Mouse (Mus musculus) splenic B cell, adult 2 months (primary cell): ENCODE data around the gene Pafah2.
"Not testable (repeated sequence)": the region's sequence is repeated elsewhere in the genome, so short reads cannot be mapped to it uniquely, and the experiment has no call there.

Experiments
- DNase-seq: peaks from one replicate; pipeline ENCODE4 v3.0.0-alpha.2; 2011; ENCODE audit warnings: low read depth, low spot score
- H3K27me3 ChIP-seq: 2 replicates; pipeline ENCODE4 v1.6.1; 2012; ENCODE audit warnings: mild to moderate bottlenecking, low read length, moderate library complexity, mixed read lengths; ENCODE audit not compliant: control insufficient read depth, poor library complexity, insufficient read depth, severe bottlenecking
- H3K36me3 ChIP-seq: 2 replicates; pipeline ENCODE4 v1.6.1; 2012; ENCODE audit warnings: mild to moderate bottlenecking, low read length, moderate library complexity, mixed read lengths; ENCODE audit not compliant: control insufficient read depth, poor library complexity, insufficient read depth, severe bottlenecking

Gene Pafah2

DNA sequence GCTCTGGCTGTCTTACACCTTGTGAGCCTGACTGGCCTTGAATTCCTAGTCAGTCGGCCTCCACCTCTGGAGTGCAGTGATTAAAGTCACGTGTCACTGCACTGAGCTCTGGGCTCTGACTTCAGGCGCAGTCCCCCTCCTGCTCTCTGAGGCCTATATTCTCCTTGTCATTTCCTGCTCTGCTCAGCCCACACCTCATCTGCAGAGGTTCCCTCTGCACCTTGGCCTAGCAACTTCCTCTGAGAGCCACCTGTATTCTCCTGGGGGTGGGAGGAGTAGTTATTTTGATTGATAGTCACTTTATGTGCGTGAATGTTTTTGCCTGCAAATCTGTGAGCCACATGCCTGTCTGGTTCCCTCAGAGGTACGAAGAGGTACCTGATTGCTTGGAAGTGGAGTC, 34.9 kb upstream of the Pafah2 start:
- peak; percentile 89 for DNase-seq
- H3K27me3 ChIP-seq = no peaks in the 10 kb centered on the region
- H3K36me3 ChIP-seq = no peaks in the 10 kb centered on the region

DNA sequence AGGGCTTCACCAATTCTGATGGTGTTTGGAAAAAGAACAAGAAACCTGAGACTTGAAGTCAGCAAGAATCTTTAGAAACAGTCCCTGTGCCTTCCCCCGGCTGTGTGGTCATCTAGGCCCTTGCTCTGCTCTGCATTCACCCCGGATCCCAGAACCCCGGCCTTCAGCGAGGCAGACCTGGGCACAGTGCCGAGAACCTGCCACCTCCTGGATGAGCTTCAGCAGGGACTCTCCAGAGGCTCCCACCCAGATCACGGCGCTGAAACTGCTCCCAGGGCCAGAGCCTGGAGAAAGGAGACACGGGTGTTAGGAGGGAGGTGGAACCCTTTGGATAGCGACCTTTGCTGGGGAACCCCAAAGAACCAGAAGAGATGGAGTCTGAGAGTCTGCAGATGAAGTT, 34.0 kb upstream of the Pafah2 start:
- no peak for DNase-seq

DNA sequence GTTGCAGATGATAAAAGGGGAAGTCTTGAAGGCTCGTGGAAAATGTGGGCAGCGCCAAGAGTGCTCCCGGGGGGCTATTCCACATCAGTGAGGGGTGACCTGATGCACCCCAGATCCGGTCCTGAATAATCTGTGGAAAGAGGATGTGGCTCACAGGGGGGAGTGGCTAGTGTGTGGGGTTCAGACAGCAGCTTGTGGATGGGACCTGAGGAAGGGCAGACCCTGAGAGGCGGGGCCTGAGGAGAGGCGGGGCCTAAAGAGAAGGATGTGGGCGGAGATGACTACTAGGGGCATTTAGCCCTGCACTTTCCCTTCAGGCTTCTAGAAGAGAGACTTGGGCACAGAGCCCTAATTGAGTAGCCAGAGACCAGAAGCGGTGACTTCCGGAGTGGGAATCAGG, 33.5 kb upstream of the Pafah2 start:
- H3K27me3 ChIP-seq = no peaks in the 10 kb centered on the region
- no peaks in the 10 kb centered on the region for H3K36me3 ChIP-seq
- DNase-seq = peak; percentile 94

More for the DNA sequence above, 34.0 kb upstream of the Pafah2 start:
- H3K27me3 ChIP-seq = no peaks in the 10 kb centered on the region
- H3K36me3 ChIP-seq = no peaks in the 10 kb centered on the region

DNA sequence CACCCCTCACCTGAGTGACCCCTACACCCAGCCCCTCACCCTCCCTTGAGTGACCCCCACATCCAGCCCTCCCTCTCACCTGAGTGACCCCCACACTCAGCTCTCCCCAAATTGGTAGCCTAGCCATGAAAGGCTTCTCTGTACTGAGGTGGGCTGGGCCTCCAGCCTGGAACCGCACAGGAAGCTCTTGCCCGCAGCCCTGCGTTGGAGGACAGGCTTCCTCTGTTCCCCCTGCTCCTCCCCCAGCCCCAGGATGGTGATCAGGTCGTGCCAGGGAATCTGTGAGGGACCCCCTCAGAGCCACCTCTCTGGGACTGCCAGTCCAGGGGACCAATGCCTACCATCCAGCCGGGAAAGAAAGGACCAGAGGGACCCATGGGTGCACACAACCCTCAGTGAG, 30.8 kb upstream of the Pafah2 start:
- H3K27me3 ChIP-seq = no peaks in the 10 kb centered on the region
- no peak for DNase-seq
- no peaks in the 10 kb centered on the region for H3K36me3 ChIP-seq

DNA sequence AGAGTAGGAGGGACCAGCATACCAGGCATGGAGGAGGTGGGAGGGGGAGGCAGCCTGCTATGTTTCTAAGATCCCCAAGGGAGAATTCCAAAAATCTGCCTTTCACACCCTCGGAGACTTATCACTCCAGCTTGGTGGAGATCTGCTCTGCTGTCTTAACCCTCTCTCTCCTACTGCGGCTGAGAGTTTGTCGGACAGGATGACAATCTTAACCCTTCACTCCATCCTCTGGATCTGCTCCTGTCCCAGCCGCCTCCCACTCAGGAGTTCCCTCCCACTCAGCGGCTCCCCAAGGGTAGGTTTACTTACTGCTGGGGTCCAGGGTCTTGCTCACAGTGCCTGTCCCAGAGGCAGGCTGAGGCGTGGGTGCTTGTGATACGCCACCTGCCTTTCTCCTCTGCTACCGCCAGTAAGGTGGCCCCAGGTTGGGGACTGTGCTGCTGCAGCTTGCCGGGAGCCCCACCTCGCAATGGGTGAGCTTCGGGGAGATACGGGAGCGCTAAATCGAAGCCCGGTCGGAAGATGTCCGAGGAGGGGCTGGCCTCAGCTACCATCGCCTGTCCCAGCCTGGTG, 25.4 kb upstream of the Pafah2 start:
- peak; percentile 36 for DNase-seq
- no peaks in the 10 kb centered on the region for H3K27me3 ChIP-seq
- no peaks in the 10 kb centered on the region for H3K36me3 ChIP-seq

DNA sequence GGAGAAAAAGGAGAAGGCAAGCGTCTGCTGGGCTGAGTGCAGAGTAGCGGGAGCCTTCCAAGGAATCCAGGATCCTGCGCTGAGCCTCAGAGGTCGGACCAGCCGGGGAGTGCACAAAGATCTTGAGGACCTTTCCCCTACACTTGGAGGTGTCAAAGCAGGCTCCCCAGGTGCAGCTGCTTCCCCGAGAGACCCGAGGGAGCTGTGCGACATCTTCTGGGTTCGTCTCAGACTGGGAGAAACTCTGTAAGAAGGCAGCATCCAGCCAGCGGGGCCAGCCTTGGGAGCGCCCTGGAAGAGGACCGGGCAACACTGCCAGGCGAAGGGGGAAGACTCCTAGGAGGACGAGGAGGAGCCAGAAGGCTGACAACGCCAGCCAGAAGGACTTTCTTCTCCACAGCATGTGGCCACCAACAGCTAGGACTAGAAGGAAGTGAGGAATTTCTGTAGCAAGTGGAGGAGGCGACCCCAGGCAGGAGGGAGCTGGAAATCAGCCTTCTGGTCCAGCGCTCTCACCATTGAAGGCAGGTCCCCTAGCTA, 24.7 kb upstream of the Pafah2 start:
- H3K27me3 ChIP-seq = no peaks in the 10 kb centered on the region
- no peak for DNase-seq
- no peaks in the 10 kb centered on the region for H3K36me3 ChIP-seq

DNA sequence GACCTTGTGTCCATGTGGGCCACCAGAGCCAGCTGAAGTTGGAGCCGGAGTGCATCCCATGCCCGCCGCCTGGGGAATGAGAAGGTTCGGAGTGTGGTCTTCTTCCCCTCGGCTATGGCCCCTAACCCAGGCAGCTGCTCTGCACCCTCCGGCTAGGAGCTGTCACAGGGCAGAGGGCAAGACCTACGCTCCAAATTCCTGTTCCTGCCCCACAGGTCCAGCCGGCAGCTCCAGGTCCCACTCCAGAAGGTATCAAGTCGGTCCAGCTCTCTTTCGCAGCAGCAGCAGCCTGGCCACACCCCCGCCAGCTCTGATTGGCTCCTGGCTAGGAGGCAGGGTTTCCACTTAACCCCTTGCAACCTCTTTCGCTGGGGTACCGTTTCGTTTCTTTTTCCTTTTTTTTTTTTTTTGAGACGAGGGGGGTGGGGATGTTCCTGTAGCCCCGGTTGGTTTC, 23.8 kb upstream of the Pafah2 start:
- H3K36me3 ChIP-seq = no peaks in the 10 kb centered on the region
- peak; percentile 70 for DNase-seq

DNA sequence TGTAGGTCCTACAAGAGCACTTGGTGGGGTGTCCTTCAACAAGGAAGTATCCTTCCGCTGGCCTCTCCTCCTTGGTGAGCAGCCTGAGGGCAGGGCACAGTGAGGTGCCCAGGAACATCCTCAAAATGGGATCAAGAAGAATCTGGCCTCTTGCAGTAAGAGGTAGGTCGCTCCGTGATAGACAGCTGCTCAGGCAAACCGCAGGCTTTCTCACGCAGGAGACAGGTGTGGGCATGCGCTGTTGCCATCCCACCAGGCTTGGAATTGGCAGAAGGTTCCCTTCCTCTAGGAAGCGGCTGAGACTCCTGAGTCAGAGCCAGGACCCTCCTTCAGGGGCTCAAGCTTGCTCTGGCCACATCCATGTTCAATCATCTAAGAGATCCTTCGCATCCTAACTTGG, 22.8 kb upstream of the Pafah2 start:
- H3K36me3 ChIP-seq = no peaks in the 10 kb centered on the region
- no peaks in the 10 kb centered on the region for H3K27me3 ChIP-seq
- no peak for DNase-seq

More for the DNA sequence above, 23.8 kb upstream of the Pafah2 start:
- H3K27me3 ChIP-seq = no peaks in the 10 kb centered on the region

DNA sequence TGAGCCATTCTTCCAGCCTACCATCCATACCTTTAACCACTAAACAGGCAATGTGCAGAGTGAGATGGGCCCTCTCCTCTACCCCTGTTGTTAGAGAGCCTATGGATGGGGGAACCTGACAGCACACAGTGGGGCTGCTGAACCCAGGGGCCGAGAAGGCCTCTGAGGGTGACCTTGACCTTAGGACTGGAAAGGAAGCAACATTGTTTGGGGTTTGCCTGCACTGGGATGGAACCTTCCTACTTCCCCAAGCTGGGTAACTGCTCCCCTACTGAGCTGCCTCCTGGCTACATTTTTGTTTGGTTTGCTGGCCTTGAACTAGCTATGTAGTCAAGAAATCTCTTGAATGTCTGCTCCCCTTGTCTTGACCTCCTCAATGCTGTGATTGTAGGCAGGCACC, 21.8 kb upstream of the Pafah2 start:
- no peaks in the 10 kb centered on the region for H3K27me3 ChIP-seq
- no peaks in the 10 kb centered on the region for H3K36me3 ChIP-seq

DNA sequence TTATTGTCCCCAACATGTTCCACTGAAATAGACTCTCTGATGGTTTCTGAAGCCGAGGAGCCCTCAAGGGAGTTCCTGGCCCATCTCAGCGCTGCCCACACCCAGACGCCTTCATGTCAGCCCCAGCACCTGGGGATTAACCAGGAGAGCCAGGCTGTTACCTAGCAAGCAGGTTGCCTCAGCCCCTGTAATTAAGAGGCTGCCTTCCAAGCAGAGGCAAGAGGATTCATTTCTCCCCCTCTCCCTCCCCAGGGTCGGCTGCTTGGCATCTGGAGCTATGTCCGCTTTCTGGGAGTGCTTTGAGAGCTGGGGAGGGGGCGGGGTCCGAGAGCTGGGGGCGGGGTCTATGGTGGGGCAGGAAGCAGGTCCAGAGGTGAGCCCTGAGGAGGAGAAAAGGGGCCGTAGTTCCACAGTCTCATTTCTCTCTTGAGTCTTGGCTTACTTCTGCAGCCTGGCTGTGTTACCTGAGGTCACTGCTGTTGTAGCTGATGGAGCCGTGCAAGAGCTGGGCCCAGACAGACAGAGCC, 18.0 kb upstream of the Pafah2 start:
- no peaks in the 10 kb centered on the region for H3K36me3 ChIP-seq
- H3K27me3 ChIP-seq = no peaks in the 10 kb centered on the region
- no peak for DNase-seq

More for the DNA sequence above, 21.8 kb upstream of the Pafah2 start:
- no peak for DNase-seq

DNA sequence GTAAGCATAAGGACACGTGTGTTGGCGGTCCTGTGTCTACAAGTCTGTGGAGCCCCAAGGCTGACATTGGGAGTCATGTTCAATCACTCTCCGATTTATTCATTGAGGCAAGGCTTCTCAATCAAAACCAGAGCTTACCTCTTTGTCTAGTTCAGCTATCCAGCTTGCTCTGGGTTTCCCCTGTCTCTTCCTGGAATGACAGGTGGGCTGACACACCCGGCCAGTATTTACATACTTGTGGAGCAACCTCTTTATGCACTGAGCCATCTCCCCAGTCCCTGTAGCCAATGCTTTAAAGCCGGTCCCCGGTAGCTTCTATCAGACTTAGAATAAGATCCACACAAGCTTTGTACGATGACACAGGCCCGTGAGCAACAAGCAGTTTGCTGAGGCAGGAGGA, 16.6 kb upstream of the Pafah2 start:
- H3K27me3 ChIP-seq = no peaks in the 10 kb centered on the region
- DNase-seq = no peak
- H3K36me3 ChIP-seq = no peaks in the 10 kb centered on the region

DNA sequence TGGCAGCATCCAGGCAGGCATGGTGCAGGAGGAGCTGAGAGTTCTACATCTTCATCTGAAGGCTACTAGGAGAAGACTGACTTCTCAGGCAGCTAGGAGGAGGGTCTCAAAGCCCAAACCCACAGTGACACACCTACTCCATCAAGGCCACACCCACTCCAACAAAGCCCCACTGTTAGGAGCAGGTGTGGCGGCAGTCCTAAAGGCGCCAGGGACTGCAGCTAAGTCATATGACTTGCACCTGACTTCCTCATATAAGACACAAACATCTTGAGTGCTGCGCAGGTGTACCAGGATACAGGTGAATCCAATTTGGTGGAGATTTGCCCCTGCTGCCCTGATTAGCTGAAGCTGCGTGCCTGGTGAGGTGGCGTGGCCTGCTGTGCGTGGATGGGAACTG, 12.4 kb upstream of the Pafah2 start, which contains the start of gene Extl1:
Gene Extl1, minus strand, starts transcription at position 101 of the 400 bp plus-strand sequence.
- not testable (repeated sequence) for DNase-seq, H3K36me3 ChIP-seq, H3K27me3 ChIP-seq

DNA sequence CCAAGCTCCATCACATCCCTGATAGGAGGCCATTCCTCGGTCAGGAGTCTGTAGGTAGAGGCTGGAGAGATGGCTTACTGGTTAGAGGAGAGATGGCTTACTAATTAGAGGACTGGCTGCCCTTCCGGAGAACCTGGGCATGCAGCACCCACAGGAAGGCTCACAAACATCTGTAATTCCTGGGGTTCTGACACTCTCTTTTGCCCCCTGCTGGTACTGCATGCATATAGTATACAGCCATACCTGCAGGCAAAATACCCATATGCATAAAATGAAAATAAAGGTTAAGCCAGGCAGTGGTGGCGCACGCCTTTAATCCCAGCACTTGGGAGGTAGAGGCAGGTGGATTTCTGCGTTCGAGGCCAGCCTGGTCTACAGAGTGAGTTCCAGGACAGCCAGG, 8.9 kb upstream of the Pafah2 start:
- Histone ChIP-seq H3K36me3 (no peaks in the 10 kb centered on the region), H3K27me3 (no peaks in the 10 kb centered on the region)
- DNase-seq = peak; percentile 62

DNA sequence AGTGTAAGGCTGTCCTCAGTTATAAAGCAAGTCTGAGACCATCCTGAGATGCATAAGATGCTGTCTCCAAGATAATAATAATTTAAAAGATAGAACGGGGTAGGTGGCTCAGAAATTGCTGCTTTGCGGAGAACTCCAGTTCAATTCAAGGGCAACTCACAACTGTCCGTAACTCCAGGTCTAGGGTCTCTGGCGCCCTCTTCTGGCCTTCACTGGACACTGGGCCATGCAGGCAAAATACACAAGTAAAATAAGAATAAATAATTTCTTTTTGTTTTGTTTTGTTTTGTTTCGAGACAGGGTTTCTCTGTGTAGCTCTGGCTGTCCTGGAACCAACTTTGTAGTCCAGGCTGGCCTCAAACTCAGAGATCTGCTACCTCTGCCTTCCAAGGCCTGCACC, 7.7 kb upstream of the Pafah2 start:
- H3K27me3 ChIP-seq = no peaks in the 10 kb centered on the region
- no peaks in the 10 kb centered on the region for H3K36me3 ChIP-seq
- peak; percentile 88 for DNase-seq

DNA sequence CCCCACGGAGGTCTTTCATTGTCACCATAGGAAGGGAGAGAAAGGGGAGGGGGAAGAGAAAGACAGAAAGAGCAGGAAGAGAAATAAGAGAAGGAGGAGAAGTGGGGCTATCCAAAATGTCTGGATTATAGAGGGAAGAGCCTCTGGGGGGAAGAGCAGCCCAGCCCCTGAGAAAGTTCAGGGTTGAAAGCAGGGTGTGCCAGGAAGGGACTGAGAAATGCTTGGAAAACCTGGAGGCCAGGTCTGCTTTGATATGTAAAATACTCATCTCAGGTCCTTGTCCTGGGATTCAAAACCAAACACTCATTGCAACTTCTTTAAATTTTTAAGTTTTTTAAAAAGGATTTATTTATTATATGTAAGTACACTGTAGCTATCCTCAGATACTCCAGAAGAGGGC, 4.5 kb upstream of the Pafah2 start:
- peaks cover 1% of the 10 kb centered on the region; the same call in 1 of the 2 replicates for H3K27me3 ChIP-seq
- DNase-seq = no peak
- no peaks in the 10 kb centered on the region for H3K36me3 ChIP-seq

DNA sequence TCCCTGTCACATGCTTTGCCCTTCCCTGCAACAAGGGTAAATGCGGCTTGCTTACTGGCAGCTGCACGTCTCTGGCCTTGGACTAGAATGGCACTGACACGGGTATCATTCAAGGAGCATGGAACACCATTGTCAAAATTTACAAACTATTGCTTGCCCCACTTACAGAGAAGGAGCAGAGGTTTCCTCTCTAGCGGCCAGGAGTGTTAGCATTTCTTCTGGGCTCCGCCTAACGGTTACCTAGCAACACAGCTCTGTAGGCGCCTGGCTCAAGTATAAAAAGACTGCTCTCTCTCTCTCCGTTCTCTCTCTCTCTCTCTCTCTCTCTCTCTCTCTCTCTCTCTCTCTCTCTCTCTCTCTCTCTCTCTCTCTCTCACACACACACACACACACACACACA, 3.5 kb upstream of the Pafah2 start:
- no peak for DNase-seq

More for the DNA sequence above, 3.5 kb upstream of the Pafah2 start:
- H3K36me3 ChIP-seq = no peaks in the 10 kb centered on the region
- H3K27me3 ChIP-seq = peaks cover 1% of the 10 kb centered on the region; the same call in 1 of the 2 replicates
